Mouse (Mus musculus) liver, postnatal 0 days (tissue): ENCODE measurements around the gene Tmem82.

Experiments
- CTCF ChIP-seq: sonication (generic); IDR thresholded peaks from 2 replicates; pipeline ENCODE4 v1.5.1; 2016; ENCODE audit warnings: antibody characterized with exemption, low read depth
- EP300 ChIP-seq: IDR thresholded peaks from 2 replicates; pipeline ENCODE4 v1.6.1; 2016; ENCODE audit warnings: antibody characterized with exemption, low read depth, mild to moderate bottlenecking

GRCm38 (mm10) chr4:141598894-141599250 is 19.6 kb downstream of the Tmem82 start:
- TF ChIP-seq EP300 = no peak
- TF ChIP-seq CTCF = no peak
